Mouse (Mus musculus): ENCODE measurements around the gene Rora. TPM values are rescaled to one million over a fixed set of nuclear protein-coding genes. Genes with fewer than 3 reads are reported as not detected.

Gene Rora
- polyA plus RNA-seq, 1 experiment from 2014 or later, result 4.3 TPM

DNA sequence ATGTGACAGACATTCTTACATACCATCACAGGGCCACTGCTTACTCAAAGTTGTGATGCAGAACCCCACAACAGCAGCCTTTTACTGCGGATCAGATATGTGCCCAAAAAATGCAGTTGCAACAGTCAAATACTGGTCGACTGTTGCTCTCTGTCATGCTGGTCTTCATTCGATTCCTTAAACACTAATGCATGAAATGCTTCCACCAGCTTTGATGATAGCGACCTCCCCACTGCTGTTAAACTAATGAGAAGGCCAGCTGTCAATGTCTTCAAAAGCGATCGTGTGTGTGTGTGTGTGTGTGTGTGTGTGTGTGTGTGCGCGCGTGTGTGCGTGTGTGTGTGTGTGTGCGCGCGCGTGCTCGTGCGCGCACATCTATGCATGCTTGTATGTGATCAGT is 730.9 kb downstream of the Rora start:
- H3K4me3 ChIP-seq (ENCODE audit: low read depth, low read length), result no peak overlapping the region
- ATAC-seq (ENCODE audit: low FRiP score), result no peak
- no peaks in the 10 kb centered on the region for H3K4me1 ChIP-seq (ENCODE audit: control insufficient read depth, insufficient read depth, low read length)
- H3K9ac ChIP-seq (ENCODE audit: low read length), result no peak overlapping the region
- DNase-seq (ENCODE audit: low spot score, missing footprints), result no peak
- 92% methylated on average over 17 of the region's 17 CpGs for WGBS
- H3K4me2 ChIP-seq, result no peak overlapping the region
- no peaks in the 10 kb centered on the region for H3K9me3 ChIP-seq (ENCODE audit: control insufficient read depth, low read length)
- no peaks in the 10 kb centered on the region for H3K27me3 ChIP-seq (ENCODE audit: control insufficient read depth, insufficient read depth, low read length)
- H3K36me3 ChIP-seq (ENCODE audit: control insufficient read depth, insufficient read depth, low read length), result no peaks in the 10 kb centered on the region
- H3K27ac ChIP-seq (ENCODE audit: low read depth, low read length), result no peak overlapping the region

GRCm38 (mm10) chr9:69384905-69385304 is 731.3 kb downstream of the Rora start:
- H3K4me1 ChIP-seq (ENCODE audit: control insufficient read depth, insufficient read depth, low read length), result no peaks in the 10 kb centered on the region
- no peak overlapping the region for H3K4me2 ChIP-seq
- WGBS, result 74% methylated on average over 1 of the region's 1 CpGs
- no peaks in the 10 kb centered on the region for H3K9me3 ChIP-seq (ENCODE audit: control insufficient read depth, low read length)
- no peaks in the 10 kb centered on the region for H3K36me3 ChIP-seq (ENCODE audit: control insufficient read depth, insufficient read depth, low read length)
- no peak overlapping the region for H3K9ac ChIP-seq (ENCODE audit: low read length)
- DNase-seq (ENCODE audit: low spot score, missing footprints) (no peak), ATAC-seq (ENCODE audit: low FRiP score) (no peak)
- no peak overlapping the region for H3K27ac ChIP-seq (ENCODE audit: low read depth, low read length)
- no peaks in the 10 kb centered on the region for H3K27me3 ChIP-seq (ENCODE audit: control insufficient read depth, insufficient read depth, low read length)
- no peak overlapping the region for H3K4me3 ChIP-seq (ENCODE audit: low read depth, low read length)

DNA sequence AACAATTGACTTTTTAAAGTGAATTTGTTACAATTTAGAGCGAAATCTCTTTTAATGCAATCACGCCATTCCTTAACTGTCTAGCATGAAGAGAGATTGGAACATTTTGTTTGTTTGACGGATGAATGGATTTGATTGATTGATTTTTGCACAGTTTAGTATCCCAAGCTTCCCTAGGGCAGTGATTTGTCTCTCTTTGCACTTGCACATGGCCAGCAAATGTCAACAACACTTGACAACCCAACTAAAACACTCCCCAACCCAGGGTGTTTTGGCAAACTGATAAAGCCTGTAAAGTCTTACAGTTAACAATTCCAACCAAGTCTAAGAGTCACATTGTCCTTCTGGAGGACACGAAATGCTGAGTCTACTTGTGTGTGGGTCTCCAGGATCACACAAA is 733.7 kb downstream of the Rora start:
- ATAC-seq (ENCODE audit: low FRiP score) (no peak), DNase-seq (ENCODE audit: low spot score, missing footprints) (no peak)
- no peak overlapping the region for H3K4me2 ChIP-seq
- no peaks in the 10 kb centered on the region for H3K9me3 ChIP-seq (ENCODE audit: control insufficient read depth, low read length)
- WGBS, result 91% methylated on average over 4 of the region's 4 CpGs
- H3K4me1 ChIP-seq (ENCODE audit: control insufficient read depth, insufficient read depth, low read length), result no peaks in the 10 kb centered on the region
- H3K36me3 ChIP-seq (ENCODE audit: control insufficient read depth, insufficient read depth, low read length), result no peaks in the 10 kb centered on the region
- no peak overlapping the region for H3K9ac ChIP-seq (ENCODE audit: low read length)
- H3K4me3 ChIP-seq (ENCODE audit: low read depth, low read length), result no peak overlapping the region
- H3K27ac ChIP-seq (ENCODE audit: low read depth, low read length), result no peak overlapping the region
- no peaks in the 10 kb centered on the region for H3K27me3 ChIP-seq (ENCODE audit: control insufficient read depth, insufficient read depth, low read length)

- no peaks in the 10 kb centered on the region for H3K36me3 ChIP-seq (ENCODE audit: control insufficient read depth, insufficient read depth, low read length)
- no peak overlapping the region for H3K4me2 ChIP-seq
- no peak overlapping the region for H3K4me3 ChIP-seq (ENCODE audit: low read depth, low read length)
- 64% methylated on average over 4 of the region's 4 CpGs for WGBS
- no peaks in the 10 kb centered on the region for H3K27me3 ChIP-seq (ENCODE audit: control insufficient read depth, insufficient read depth, low read length)
- H3K27ac ChIP-seq (ENCODE audit: low read depth, low read length), result no peak overlapping the region
- H3K9ac ChIP-seq (ENCODE audit: low read length), result no peak overlapping the region
- no peaks in the 10 kb centered on the region for H3K9me3 ChIP-seq (ENCODE audit: control insufficient read depth, low read length)
- ATAC-seq (ENCODE audit: low FRiP score), result no peak
- DNase-seq (ENCODE audit: low spot score, missing footprints), result no peak
- no peaks in the 10 kb centered on the region for H3K4me1 ChIP-seq (ENCODE audit: control insufficient read depth, insufficient read depth, low read length)
Observed at GRCm38 (mm10) chr9:69390631-69391030, 737.0 kb downstream of the Rora start.

DNA sequence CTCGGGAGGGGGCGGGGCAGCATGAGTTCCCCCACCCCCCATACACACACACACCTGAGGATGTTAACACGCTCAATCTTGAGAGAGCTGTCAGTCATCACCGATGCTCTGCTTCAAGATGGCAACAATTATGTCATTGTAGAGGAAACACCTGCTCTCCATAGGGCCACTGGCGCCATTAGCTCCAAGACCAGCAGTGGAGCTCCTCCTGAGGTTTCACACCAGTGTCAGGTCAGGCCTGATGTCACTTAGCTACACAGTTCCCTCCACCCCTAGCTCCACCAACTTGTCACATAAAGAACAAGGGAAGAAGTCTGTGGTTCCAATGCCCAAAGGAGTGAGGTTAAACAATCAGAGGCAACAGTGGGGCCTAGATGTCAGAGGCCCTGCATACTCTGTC is 740.6 kb downstream of the Rora start:
- ATAC-seq (ENCODE audit: low FRiP score) (no peak), DNase-seq (ENCODE audit: low spot score, missing footprints) (no peak)
- H3K27ac ChIP-seq (ENCODE audit: low read depth, low read length), result no peak overlapping the region
- no peaks in the 10 kb centered on the region for H3K9me3 ChIP-seq (ENCODE audit: control insufficient read depth, low read length)
- H3K27me3 ChIP-seq (ENCODE audit: control insufficient read depth, insufficient read depth, low read length), result no peaks in the 10 kb centered on the region
- no peak overlapping the region for H3K9ac ChIP-seq (ENCODE audit: low read length)
- WGBS, result 91% methylated on average over 5 of the region's 5 CpGs
- no peak overlapping the region for H3K4me2 ChIP-seq
- H3K4me1 ChIP-seq (ENCODE audit: control insufficient read depth, insufficient read depth, low read length), result peaks cover 6% of the 10 kb centered on the region; the same call in 1 of the 2 replicates
- no peaks in the 10 kb centered on the region for H3K36me3 ChIP-seq (ENCODE audit: control insufficient read depth, insufficient read depth, low read length)
- H3K4me3 ChIP-seq (ENCODE audit: low read depth, low read length), result no peak overlapping the region

GRCm38 (mm10) chr9:69397432-69397759 is 743.8 kb downstream of the Rora start:
- Histone ChIP-seq H3K27me3 (ENCODE audit: control insufficient read depth, insufficient read depth, low read length) (no peaks in the 10 kb centered on the region), H3K9me3 (ENCODE audit: control insufficient read depth, low read length) (no peaks in the 10 kb centered on the region), H3K4me1 (ENCODE audit: control insufficient read depth, insufficient read depth, low read length) (peaks cover 6% of the 10 kb centered on the region; the same call in 1 of the 2 replicates), H3K36me3 (ENCODE audit: control insufficient read depth, insufficient read depth, low read length) (no peaks in the 10 kb centered on the region), H3K4me2 (peak overlapping the region; percentile 92), H3K27ac (ENCODE audit: low read depth, low read length) (no peak overlapping the region), H3K9ac (ENCODE audit: low read length) (peak overlapping the region; percentile 89), H3K4me3 (ENCODE audit: low read depth, low read length) (peak overlapping the region; percentile 61)
- ATAC-seq (ENCODE audit: low FRiP score) (peak; percentile 57), DNase-seq (ENCODE audit: low spot score, missing footprints) (no peak)
- WGBS, result 58% methylated on average over 2 of the region's 2 CpGs

- no peaks in the 10 kb centered on the region for H3K36me3 ChIP-seq (ENCODE audit: control insufficient read depth, insufficient read depth, low read length)
- peaks cover 6% of the 10 kb centered on the region; the same call in 1 of the 2 replicates for H3K4me1 ChIP-seq (ENCODE audit: control insufficient read depth, insufficient read depth, low read length)
- no peaks in the 10 kb centered on the region for H3K9me3 ChIP-seq (ENCODE audit: control insufficient read depth, low read length)
- under 1% methylated on average over 53 of the region's 53 CpGs for WGBS
- H3K27me3 ChIP-seq (ENCODE audit: control insufficient read depth, insufficient read depth, low read length), result no peaks in the 10 kb centered on the region
- H3K4me3 ChIP-seq (ENCODE audit: low read depth, low read length), result peak within 1 kb of the TSS; percentile 61
- ATAC-seq (ENCODE audit: low FRiP score) (peak; percentile 95), DNase-seq (ENCODE audit: low spot score, missing footprints) (peak; percentile 98)
- H3K4me2 ChIP-seq, result peak within 1 kb of the TSS; percentile 92
- peak within 1 kb of the TSS; percentile 67 for H3K27ac ChIP-seq (ENCODE audit: low read depth, low read length)
- peak within 1 kb of the TSS; percentile 89 for H3K9ac ChIP-seq (ENCODE audit: low read length)
Observed at GRCm38 (mm10) chr9:69397760-69398452, 744.3 kb downstream of the Rora start, which contains the start of gene Ice2. Ice2 (plus strand) TSS chr9:69397906.

GRCm38 (mm10) chr9:69398453-69398850 is 744.9 kb downstream of the Rora start:
- Histone ChIP-seq H3K9ac (ENCODE audit: low read length) (peak overlapping the region; percentile 89), H3K27me3 (ENCODE audit: control insufficient read depth, insufficient read depth, low read length) (no peaks in the 10 kb centered on the region), H3K36me3 (ENCODE audit: control insufficient read depth, insufficient read depth, low read length) (no peaks in the 10 kb centered on the region), H3K4me3 (ENCODE audit: low read depth, low read length) (peak overlapping the region; percentile 61), H3K4me1 (ENCODE audit: control insufficient read depth, insufficient read depth, low read length) (peaks cover 6% of the 10 kb centered on the region; the same call in 1 of the 2 replicates), H3K4me2 (peak overlapping the region; percentile 92), H3K27ac (ENCODE audit: low read depth, low read length) (peak overlapping the region; percentile 67; the same call in 1 of the 2 replicates), H3K9me3 (ENCODE audit: control insufficient read depth, low read length) (no peaks in the 10 kb centered on the region)
- WGBS, result 28% methylated on average over 10 of the region's 10 CpGs
- peak; percentile 93 for DNase-seq (ENCODE audit: low spot score, missing footprints)
- 0 out of 2 replicates have a peak, but pooled peaks have one; percentile 22 for ATAC-seq (ENCODE audit: low FRiP score)

DNA sequence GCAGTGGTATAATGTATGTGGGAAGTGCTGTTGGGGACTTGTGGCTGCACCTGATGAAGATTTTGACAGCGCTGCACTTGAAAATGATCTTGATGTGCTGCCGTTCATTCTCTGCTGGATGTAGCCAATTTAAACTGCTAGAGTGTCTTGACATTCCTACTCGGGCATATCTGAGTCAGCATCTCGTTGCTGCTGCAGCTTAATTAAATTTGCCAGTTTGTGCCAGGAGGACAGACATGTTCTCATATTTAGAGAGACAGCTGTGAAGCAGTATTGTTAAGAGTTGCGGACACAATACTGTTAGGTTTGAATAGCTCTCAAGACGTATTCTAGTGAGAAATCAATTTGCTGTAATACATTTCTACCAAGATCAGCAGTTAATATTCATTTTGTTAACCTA is 751.1 kb downstream of the Rora start:
- DNase-seq (ENCODE audit: low spot score, missing footprints) (no peak), ATAC-seq (ENCODE audit: low FRiP score) (no peak)
- no peaks in the 10 kb centered on the region for H3K27me3 ChIP-seq (ENCODE audit: control insufficient read depth, insufficient read depth, low read length)
- no peak overlapping the region for H3K4me3 ChIP-seq (ENCODE audit: low read depth, low read length)
- H3K9me3 ChIP-seq (ENCODE audit: control insufficient read depth, low read length), result no peaks in the 10 kb centered on the region
- H3K4me2 ChIP-seq, result no peak overlapping the region
- 78% methylated on average over 6 of the region's 6 CpGs for WGBS
- H3K36me3 ChIP-seq (ENCODE audit: control insufficient read depth, insufficient read depth, low read length), result no peaks in the 10 kb centered on the region
- no peak overlapping the region for H3K9ac ChIP-seq (ENCODE audit: low read length)
- H3K27ac ChIP-seq (ENCODE audit: low read depth, low read length), result no peak overlapping the region
- H3K4me1 ChIP-seq (ENCODE audit: control insufficient read depth, insufficient read depth, low read length), result no peaks in the 10 kb centered on the region

Data from midbrain, embryonic 11.5 days (tissue).